Mouse (Mus musculus): ENCODE measurements at regions not wholly inside any gene's neighbourhood (a gene's known extent, or its start where the extent isn't known, plus 50 kb on each side); places are given as distances from the start of the nearest gene placed in this dataset.

DNA sequence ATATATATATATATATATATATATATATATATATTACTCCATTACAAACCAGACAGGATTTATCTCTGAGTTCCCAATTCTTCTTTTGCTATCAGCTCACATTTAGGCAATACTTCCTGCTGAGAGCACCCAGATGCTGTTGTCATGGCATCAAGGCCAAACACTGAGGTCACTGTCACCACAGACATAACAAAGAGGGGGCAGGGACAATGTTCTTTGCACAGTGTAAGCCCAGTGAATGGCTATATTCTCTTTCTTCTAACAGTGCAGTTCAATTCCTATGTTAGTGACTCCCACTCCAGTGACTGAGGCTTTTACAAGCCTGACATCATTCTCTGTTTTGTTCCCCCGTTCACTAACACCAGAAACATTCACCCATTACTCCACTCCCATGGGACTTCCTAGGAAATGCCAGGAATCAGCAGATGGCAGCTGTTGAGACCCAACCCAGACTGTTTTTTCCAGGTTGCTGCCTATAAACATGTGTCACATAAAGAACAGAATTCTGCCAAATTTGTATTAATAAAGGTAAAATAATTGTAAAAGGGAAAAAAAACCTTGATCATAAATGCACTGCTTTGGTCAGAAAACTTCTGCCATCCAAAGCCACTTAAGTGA, 289.5 kb downstream of the Slc22a22 start:
- WGBS = 28% methylated on average over 1 of the region's 1 CpGs
- no peak overlapping the region for H3K27ac ChIP-seq (replicated peaks)
- no peak for ATAC-seq (replicated peaks)
- H3K36me3 ChIP-seq = no peaks in the 10 kb centered on the region
- H3K4me2 ChIP-seq (replicated peaks) = no peak overlapping the region
- H3K27me3 ChIP-seq = no peaks in the 10 kb centered on the region
- H3K9ac ChIP-seq (replicated peaks) = no peak overlapping the region
- H3K9me3 ChIP-seq = no peaks in the 10 kb centered on the region
- H3K4me1 ChIP-seq = no peaks in the 10 kb centered on the region
- H3K4me3 ChIP-seq = no peak overlapping the region

- Histone ChIP-seq H3K27me3 (no peaks in the 10 kb centered on the region), H3K4me1 (no peaks in the 10 kb centered on the region), H3K27ac (replicated peaks) (no peak overlapping the region), H3K36me3 (no peaks in the 10 kb centered on the region), H3K9ac (replicated peaks) (no peak overlapping the region), H3K9me3 (no peaks in the 10 kb centered on the region), H3K4me2 (replicated peaks) (no peak overlapping the region), H3K4me3 (no peak overlapping the region)
- ATAC-seq (replicated peaks) = no peak
- WGBS = 60% methylated on average over 1 of the region's 1 CpGs
Measured at GRCm38 (mm10) chr15:57179138-57179537, 298.3 kb downstream of the Slc22a22 start.

DNA sequence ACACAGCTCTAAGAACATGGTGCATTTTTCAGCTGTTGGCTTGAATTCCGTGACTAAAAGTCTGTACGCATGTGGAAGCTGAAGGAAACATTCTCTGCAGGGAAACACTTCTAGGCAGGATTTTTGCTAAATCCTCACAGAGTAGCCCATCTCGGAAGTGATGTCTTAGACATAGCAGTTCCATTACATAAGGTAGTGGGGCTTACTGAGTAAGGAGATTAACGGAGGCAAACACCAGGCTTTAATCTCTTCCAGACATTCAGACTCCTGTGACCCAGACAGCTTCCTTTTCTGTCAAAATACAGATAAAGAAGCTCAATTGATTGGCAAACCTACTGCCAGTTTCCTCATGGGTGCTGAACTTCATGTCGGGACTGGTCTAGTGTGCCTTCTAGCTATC, 304.7 kb downstream of the Slc22a22 start:
- Histone ChIP-seq H3K27me3 (no peaks in the 10 kb centered on the region), H3K27ac (replicated peaks) (no peak overlapping the region), H3K4me3 (no peak overlapping the region), H3K9ac (replicated peaks) (no peak overlapping the region), H3K36me3 (no peaks in the 10 kb centered on the region), H3K4me2 (replicated peaks) (no peak overlapping the region), H3K4me1 (no peaks in the 10 kb centered on the region), H3K9me3 (no peaks in the 10 kb centered on the region)
- 38% methylated on average over 5 of the region's 5 CpGs for WGBS
- ATAC-seq (replicated peaks) = no peak

DNA sequence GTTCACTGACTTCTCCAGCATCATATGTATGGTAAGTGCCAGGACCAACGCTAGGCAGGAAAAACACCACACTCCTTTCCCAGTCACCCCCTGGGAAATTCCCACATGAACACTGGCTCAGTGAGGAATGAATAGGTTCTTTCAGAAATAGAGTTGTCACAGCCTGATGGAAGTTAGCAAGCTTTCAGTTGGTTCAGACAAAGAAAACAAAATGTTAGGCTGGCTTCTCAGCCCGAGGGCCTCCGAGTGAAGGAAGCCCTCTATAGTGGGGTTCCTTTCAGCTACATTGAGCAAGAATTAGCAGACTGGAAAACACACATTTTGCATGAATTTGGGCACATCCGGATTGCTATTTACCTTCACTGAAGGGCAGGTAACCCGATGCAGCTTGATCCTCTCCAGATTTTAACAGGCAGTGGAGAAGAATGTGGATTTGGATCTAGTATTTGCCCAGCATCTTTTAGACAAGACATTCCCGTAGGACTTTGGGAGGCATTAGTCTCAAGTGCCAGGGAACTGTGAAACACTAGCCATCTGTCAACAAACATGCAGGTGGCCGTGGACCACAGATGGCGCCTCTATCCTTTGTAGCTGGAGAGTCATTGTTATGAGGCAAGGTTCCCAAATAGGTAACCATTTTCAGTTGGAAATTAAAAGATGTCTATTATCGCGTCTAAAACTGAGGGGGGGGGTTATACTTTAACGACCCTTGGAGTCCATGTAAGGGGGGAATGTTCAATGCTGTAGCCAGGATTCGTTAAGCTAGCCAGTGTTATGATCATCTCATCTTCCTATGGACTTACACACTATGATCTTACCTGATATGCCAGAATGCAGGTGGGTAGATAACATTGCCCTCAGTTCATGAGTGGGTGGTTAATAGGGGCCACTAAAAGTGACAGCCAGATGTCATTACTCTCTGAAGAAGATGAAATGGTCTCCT, 314.8 kb downstream of the Slc22a22 start:
- Histone ChIP-seq H3K4me3 (no peak overlapping the region), H3K9ac (replicated peaks) (no peak overlapping the region), H3K27me3 (no peaks in the 10 kb centered on the region), H3K9me3 (no peaks in the 10 kb centered on the region), H3K4me2 (replicated peaks) (no peak overlapping the region), H3K27ac (replicated peaks) (peak overlapping the region; percentile 57; the same call in 1 of the 2 replicates), H3K4me1 (peaks cover 5% of the 10 kb centered on the region; the same call in 1 of the 2 replicates), H3K36me3 (no peaks in the 10 kb centered on the region)
- peak; percentile 92 for ATAC-seq (replicated peaks)
- WGBS = 11% methylated on average over 12 of the region's 12 CpGs

DNA sequence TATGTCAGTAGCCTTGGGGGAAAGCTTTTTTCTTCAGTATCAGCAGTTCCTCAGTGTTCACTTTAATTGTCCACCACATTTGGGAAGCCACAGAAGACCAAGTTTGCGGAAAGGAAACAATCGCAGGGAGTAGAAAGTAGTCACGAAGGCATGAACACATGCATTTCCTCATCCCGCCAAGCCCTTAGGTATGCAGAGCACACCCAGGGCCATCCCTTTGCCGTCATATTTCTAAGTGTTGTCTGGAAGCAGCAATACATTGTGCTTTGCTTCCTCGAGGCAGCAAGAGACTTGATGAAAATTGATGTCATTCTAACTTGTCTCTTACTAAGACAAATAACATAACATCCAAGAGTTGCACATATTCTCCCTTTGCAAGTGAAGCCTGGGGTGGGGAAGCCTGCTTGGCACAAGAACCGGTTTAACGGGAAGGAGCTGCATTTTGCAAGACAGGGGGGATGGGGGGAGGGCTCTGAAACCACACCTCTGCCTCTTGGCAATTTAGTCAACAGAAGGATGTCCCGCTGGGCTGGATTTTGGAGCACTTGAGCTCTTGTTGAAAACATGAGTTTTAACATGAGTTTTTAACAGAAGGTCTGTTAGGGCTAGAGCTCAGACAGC, 337.2 kb downstream of the Slc22a22 start:
- Histone ChIP-seq H3K36me3 (no peaks in the 10 kb centered on the region), H3K9ac (replicated peaks) (no peak overlapping the region), H3K27me3 (no peaks in the 10 kb centered on the region), H3K4me1 (no peaks in the 10 kb centered on the region), H3K4me2 (replicated peaks) (no peak overlapping the region), H3K27ac (replicated peaks) (no peak overlapping the region), H3K4me3 (no peak overlapping the region), H3K9me3 (no peaks in the 10 kb centered on the region)
- WGBS = 40% methylated on average over 9 of the region's 9 CpGs
- ATAC-seq (replicated peaks) = no peak

- no peaks in the 10 kb centered on the region for H3K36me3 ChIP-seq
- no peak overlapping the region for H3K4me2 ChIP-seq (replicated peaks)
- WGBS = 55% methylated on average over 3 of the region's 3 CpGs
- H3K4me3 ChIP-seq = no peak overlapping the region
- no peaks in the 10 kb centered on the region for H3K9me3 ChIP-seq
- H3K4me1 ChIP-seq = no peaks in the 10 kb centered on the region
- no peak overlapping the region for H3K27ac ChIP-seq (replicated peaks)
- H3K9ac ChIP-seq (replicated peaks) = no peak overlapping the region
- no peaks in the 10 kb centered on the region for H3K27me3 ChIP-seq
- no peak for ATAC-seq (replicated peaks)
Measured at GRCm38 (mm10) chr15:57104711-57105110, 372.7 kb downstream of the Slc22a22 start.

GRCm38 (mm10) chr15:57097309-57097708, 380.1 kb downstream of the Slc22a22 start:
- no peak for ATAC-seq (replicated peaks)
- no peaks in the 10 kb centered on the region for H3K27me3 ChIP-seq
- 86% methylated on average over 2 of the region's 2 CpGs for WGBS

DNA sequence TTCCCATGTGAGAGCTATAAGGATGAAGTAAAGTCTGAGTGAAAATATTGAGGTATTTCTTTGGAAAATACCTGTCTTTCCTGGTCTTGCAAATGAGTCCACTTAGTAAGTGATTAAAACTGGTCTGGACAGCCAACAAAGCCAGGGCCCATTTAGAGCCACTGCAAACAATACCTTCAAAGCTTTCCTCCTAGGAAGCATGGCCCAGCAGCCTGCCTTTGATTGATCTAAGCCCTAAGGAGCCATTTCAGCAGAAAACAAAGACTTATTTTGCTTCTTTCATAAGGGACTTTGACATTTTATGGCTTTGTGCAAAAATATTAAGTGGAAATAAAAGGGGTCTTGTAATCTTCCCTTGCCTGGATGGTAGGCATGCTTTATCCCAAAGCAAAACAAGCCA, 397.6 kb downstream of the Slc22a22 start:
- no peak for ATAC-seq (replicated peaks)
- Histone ChIP-seq H3K9me3 (no peaks in the 10 kb centered on the region), H3K36me3 (no peaks in the 10 kb centered on the region), H3K9ac (replicated peaks) (no peak overlapping the region), H3K27ac (replicated peaks) (no peak overlapping the region), H3K4me2 (replicated peaks) (no peak overlapping the region), H3K4me3 (no peak overlapping the region), H3K4me1 (no peaks in the 10 kb centered on the region), H3K27me3 (no peaks in the 10 kb centered on the region)

More at GRCm38 (mm10) chr15:57097309-57097708, 380.1 kb downstream of the Slc22a22 start:
- Histone ChIP-seq H3K9me3 (no peaks in the 10 kb centered on the region), H3K27ac (replicated peaks) (no peak overlapping the region), H3K36me3 (no peaks in the 10 kb centered on the region), H3K4me2 (replicated peaks) (no peak overlapping the region), H3K9ac (replicated peaks) (no peak overlapping the region), H3K4me3 (no peak overlapping the region), H3K4me1 (no peaks in the 10 kb centered on the region)

DNA sequence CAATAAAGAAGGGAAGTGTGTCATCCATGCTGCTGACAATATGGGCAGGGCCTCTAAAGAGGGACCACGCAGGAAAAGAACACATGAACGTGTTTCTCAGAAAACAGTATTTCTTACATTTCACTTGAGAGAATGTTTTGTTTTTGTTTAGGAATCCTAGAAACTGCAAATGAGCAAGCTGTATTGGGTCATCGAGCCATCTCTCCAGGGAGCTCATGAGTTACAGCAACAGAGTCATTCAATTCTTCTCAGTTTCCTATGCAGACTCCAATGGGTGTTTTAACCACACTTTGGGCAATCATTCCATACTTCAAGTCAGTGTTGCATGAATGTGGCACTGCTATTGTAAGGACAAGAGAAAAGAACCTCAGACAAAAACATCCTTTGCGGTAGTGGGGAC, 403.6 kb downstream of the Slc22a22 start:
- Histone ChIP-seq H3K27me3 (no peaks in the 10 kb centered on the region), H3K4me2 (replicated peaks) (no peak overlapping the region), H3K9me3 (peaks cover 3% of the 10 kb centered on the region; the same call in 1 of the 2 replicates), H3K4me1 (no peaks in the 10 kb centered on the region), H3K9ac (replicated peaks) (no peak overlapping the region), H3K36me3 (no peaks in the 10 kb centered on the region), H3K27ac (replicated peaks) (no peak overlapping the region), H3K4me3 (no peak overlapping the region)
- no peak for ATAC-seq (replicated peaks)
- WGBS = 92% methylated on average over 4 of the region's 4 CpGs

DNA sequence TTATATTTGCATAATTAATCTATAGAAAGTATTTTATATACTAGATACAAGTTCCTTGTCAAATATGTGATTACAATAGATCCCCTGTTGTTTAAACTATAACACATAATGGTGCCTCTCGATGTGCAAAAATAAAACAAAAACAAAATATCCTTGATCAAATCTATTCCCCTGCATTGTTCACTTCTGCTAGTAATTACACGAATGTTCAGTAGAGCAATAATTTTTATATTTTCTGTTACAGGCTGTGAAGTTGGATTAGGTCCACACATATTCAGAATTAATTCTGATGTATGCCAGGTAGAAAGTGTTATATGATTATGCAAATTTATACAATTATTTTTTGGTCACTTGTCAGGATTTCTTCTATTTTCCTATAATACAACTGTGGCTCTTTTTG, 415.9 kb downstream of the Slc22a22 start:
- peak; percentile 53; the same call in 1 of the 2 replicates for ATAC-seq (replicated peaks)
- H3K27me3 ChIP-seq = no peaks in the 10 kb centered on the region
- WGBS = 54% methylated on average over 2 of the region's 2 CpGs
- no peak overlapping the region for H3K27ac ChIP-seq (replicated peaks)
- H3K4me2 ChIP-seq (replicated peaks) = no peak overlapping the region
- H3K4me1 ChIP-seq = no peaks in the 10 kb centered on the region
- H3K9ac ChIP-seq (replicated peaks) = no peak overlapping the region
- no peaks in the 10 kb centered on the region for H3K36me3 ChIP-seq
- H3K4me3 ChIP-seq = no peak overlapping the region
- no peaks in the 10 kb centered on the region for H3K9me3 ChIP-seq

DNA sequence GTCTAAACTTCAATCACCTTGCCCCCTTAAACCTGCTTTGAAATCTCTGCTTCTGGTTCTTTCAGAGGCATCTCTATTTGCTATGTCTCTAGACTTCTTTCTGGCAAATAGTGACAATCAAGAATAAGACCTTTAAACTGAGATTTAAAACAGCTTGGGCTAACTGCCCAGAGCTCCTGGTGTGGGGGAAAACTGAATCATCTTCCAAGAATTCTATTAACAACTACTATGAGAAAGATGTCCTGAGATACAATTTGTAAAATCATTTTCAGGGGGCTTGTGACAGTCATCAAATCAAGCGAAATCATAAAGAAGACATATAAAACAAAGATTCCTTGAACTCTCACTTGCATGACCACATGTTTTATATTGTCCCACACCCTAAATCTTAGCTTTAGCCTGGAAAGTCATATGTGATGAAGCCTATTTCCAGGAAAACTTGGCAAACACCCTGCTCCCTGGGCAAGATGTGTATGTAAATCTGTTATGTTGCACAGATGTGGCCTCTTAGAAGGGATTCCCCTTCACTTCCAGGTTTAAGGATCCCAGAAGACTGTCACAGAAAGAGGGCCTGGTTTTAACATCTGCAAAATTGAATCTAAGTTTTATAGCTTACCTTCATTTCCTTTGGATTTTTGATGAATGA, 417.8 kb downstream of the Slc22a22 start:
- Histone ChIP-seq H3K9me3 (no peaks in the 10 kb centered on the region), H3K27me3 (no peaks in the 10 kb centered on the region), H3K4me3 (no peak overlapping the region), H3K36me3 (no peaks in the 10 kb centered on the region), H3K27ac (replicated peaks) (no peak overlapping the region), H3K4me2 (replicated peaks) (no peak overlapping the region), H3K4me1 (no peaks in the 10 kb centered on the region), H3K9ac (replicated peaks) (no peak overlapping the region)
- ATAC-seq (replicated peaks) = no peak
- 83% methylated on average over 1 of the region's 1 CpGs for WGBS

DNA sequence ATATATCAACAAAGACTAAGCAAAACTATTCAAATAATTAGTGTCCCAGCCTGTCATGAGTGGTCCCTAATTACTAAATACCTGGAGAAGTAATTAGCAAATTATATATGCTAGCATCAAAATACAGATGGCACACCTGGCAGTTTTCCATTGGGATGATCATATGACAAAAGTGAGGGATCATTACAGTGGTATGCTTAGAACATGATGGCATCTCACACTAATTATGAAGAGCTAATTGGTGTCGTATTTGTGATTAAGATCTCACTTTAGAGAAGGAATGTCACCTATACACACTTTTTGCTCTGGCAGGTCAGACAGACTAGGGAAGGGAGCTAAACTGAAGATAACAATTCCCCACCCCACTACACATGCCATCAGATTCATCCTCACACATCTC, 425.1 kb downstream of the Slc22a22 start:
- Histone ChIP-seq H3K4me3 (no peak overlapping the region), H3K27ac (replicated peaks) (no peak overlapping the region), H3K27me3 (no peaks in the 10 kb centered on the region), H3K9ac (replicated peaks) (no peak overlapping the region), H3K9me3 (no peaks in the 10 kb centered on the region), H3K36me3 (no peaks in the 10 kb centered on the region), H3K4me2 (replicated peaks) (no peak overlapping the region), H3K4me1 (no peaks in the 10 kb centered on the region)
- WGBS = 48% methylated on average over 1 of the region's 1 CpGs
- ATAC-seq (replicated peaks) = 0 out of 2 replicates have a peak, but pooled peaks have one; percentile 53

Data from forebrain, embryonic 15.5 days (tissue).